Mouse (Mus musculus): ENCODE data around the gene Rfx8. TPM values are rescaled to one million over a fixed set of nuclear protein-coding genes. Genes with fewer than 3 reads are reported as not detected.

Gene Rfx8
- polyA plus RNA-seq, 1 experiment from 2014 or later: 0.12 TPM

- H3K27ac ChIP-seq: peak overlapping the region; percentile 46; the same call in 1 of the 2 replicates
- H3K27me3 ChIP-seq (replicated peaks): no peaks in the 10 kb centered on the region
- WGBS (ENCODE audit: insufficient replicate concordance): 54% methylated on average over 10 of the region's 10 CpGs
- no peaks in the 10 kb centered on the region for H3K9me3 ChIP-seq (replicated peaks)
- no peaks in the 10 kb centered on the region for H3K36me3 ChIP-seq
- no peak overlapping the region for H3K4me3 ChIP-seq
- peaks cover 42% of the 10 kb centered on the region for H3K4me1 ChIP-seq
- ATAC-seq: no peak
- no peak overlapping the region for H3K9ac ChIP-seq
- peak overlapping the region; percentile 61 for H3K4me2 ChIP-seq
Measured at GRCm38 (mm10) chr1:39733876-39734275, 13.1 kb upstream of the Rfx8 start.

DNA sequence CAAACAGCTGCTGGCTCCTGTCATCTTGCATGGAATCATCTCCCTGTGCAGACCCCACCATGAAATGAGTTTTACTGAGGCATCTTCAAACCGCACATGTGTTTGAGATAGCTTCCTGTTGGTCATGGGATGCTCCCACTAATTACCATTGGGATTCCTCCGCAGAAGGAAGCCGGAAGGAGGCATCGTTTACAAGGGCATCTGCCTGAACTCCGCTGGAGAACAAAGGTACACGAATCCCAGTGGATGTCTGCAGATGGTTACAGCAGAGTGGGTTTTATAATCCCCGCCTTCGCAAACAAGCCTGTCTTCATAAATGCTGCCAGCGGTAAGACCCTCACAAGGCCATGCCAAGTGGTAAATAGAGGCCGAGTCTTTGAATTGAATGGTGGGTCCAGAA is 11.3 kb upstream of the Rfx8 start:
- Histone ChIP-seq H3K4me2 (no peak overlapping the region), H3K27me3 (replicated peaks) (no peaks in the 10 kb centered on the region), H3K9me3 (replicated peaks) (no peaks in the 10 kb centered on the region), H3K4me1 (peaks cover 41% of the 10 kb centered on the region), H3K9ac (no peak overlapping the region), H3K36me3 (no peaks in the 10 kb centered on the region), H3K27ac (peak overlapping the region; percentile 23), H3K4me3 (no peak overlapping the region)
- WGBS (ENCODE audit: insufficient replicate concordance): 71% methylated on average over 10 of the region's 10 CpGs
- ATAC-seq: no peak

DNA sequence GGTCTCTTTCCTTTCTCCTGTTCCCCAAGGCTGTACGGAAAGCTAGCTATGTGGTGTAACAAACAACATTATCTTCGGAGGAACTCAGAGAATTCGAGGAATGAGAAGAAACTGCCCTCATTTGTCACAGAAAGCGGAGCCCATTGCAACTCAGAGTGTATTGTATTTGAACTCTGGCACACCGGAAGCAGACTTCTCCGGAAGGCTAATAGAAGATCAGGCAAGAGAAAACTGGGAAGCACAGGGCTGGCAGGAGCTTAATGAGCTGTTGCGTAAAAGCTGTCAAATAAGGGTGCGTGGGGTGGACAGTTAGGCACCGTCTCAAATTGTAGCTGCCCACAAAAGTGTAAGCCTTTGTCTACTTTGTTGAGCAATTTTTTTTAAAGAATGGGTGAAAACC is 10.7 kb upstream of the Rfx8 start:
- no peak for ATAC-seq
- Histone ChIP-seq H3K9ac (no peak overlapping the region), H3K4me3 (no peak overlapping the region), H3K36me3 (no peaks in the 10 kb centered on the region), H3K9me3 (replicated peaks) (no peaks in the 10 kb centered on the region), H3K4me1 (peaks cover 36% of the 10 kb centered on the region), H3K27ac (peak overlapping the region; percentile 23), H3K27me3 (replicated peaks) (no peaks in the 10 kb centered on the region), H3K4me2 (no peak overlapping the region)
- WGBS (ENCODE audit: insufficient replicate concordance): 34% methylated on average over 9 of the region's 9 CpGs

GRCm38 (mm10) chr1:39730868-39731267 is 10.1 kb upstream of the Rfx8 start:
- no peak overlapping the region for H3K4me2 ChIP-seq
- no peak overlapping the region for H3K4me3 ChIP-seq
- no peaks in the 10 kb centered on the region for H3K9me3 ChIP-seq (replicated peaks)
- H3K4me1 ChIP-seq: peaks cover 29% of the 10 kb centered on the region
- 0 out of 2 replicates have a peak overlapping the region, but pooled peaks have one; percentile 23 for H3K27ac ChIP-seq
- H3K9ac ChIP-seq: no peak overlapping the region
- no peaks in the 10 kb centered on the region for H3K27me3 ChIP-seq (replicated peaks)
- no peak for ATAC-seq
- 61% methylated on average over 5 of the region's 5 CpGs for WGBS (ENCODE audit: insufficient replicate concordance)
- no peaks in the 10 kb centered on the region for H3K36me3 ChIP-seq

- no peak overlapping the region for H3K4me3 ChIP-seq
- H3K9ac ChIP-seq: no peak overlapping the region
- no peaks in the 10 kb centered on the region for H3K9me3 ChIP-seq (replicated peaks)
- 64% methylated on average over 6 of the region's 6 CpGs for WGBS (ENCODE audit: insufficient replicate concordance)
- H3K4me1 ChIP-seq: peaks cover 20% of the 10 kb centered on the region
- H3K4me2 ChIP-seq: no peak overlapping the region
- H3K27me3 ChIP-seq (replicated peaks): no peaks in the 10 kb centered on the region
- no peak overlapping the region for H3K27ac ChIP-seq
- ATAC-seq: no peak
- no peaks in the 10 kb centered on the region for H3K36me3 ChIP-seq
Measured at GRCm38 (mm10) chr1:39729919-39730318, 9.1 kb upstream of the Rfx8 start.

DNA sequence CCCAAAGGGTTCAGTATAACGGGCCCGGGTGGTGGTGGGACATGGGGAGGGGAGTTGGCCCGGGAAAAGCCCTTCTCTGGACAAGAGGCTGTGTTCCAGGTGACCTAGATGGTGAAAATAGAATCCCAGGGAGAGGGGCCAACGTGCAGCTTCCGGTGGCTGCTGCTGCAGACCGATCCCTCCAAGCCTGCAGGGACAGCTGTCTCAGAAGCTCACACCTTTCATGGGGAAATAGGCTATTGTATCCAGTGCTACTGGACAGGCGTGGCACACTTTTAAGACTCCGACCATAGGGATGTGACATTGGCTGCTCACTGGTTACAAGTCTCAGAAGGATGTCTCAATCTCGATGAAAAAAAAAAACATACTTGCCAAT is 542 bp upstream of the Rfx8 start:
- Histone ChIP-seq H3K27me3 (replicated peaks) (peaks cover 20% of the 10 kb centered on the region), H3K9me3 (replicated peaks) (no peaks in the 10 kb centered on the region), H3K4me3 (peak overlapping the region; percentile 56), H3K4me1 (peaks cover 18% of the 10 kb centered on the region), H3K27ac (no peak overlapping the region), H3K36me3 (no peaks in the 10 kb centered on the region), H3K4me2 (peak overlapping the region; percentile 76), H3K9ac (no peak overlapping the region)
- peak; percentile 8; the same call in 1 of the 2 replicates for ATAC-seq
- WGBS (ENCODE audit: insufficient replicate concordance): 30% methylated on average over 9 of the region's 9 CpGs

- Histone ChIP-seq H3K36me3 (no peaks in the 10 kb centered on the region), H3K9ac (no peak overlapping the region), H3K4me3 (no peak overlapping the region), H3K27ac (no peak overlapping the region), H3K9me3 (replicated peaks) (no peaks in the 10 kb centered on the region), H3K4me1 (peaks cover 18% of the 10 kb centered on the region), H3K27me3 (replicated peaks) (peaks cover 25% of the 10 kb centered on the region), H3K4me2 (peak overlapping the region; percentile 76)
- 44% methylated on average over 2 of the region's 2 CpGs for WGBS (ENCODE audit: insufficient replicate concordance)
- no peak for ATAC-seq
Measured at GRCm38 (mm10) chr1:39720186-39720585, 611 bp downstream of the Rfx8 start.

- no peak overlapping the region for H3K9ac ChIP-seq
- H3K9me3 ChIP-seq (replicated peaks): no peaks in the 10 kb centered on the region
- 65% methylated on average over 7 of the region's 7 CpGs for WGBS (ENCODE audit: insufficient replicate concordance)
- H3K27me3 ChIP-seq (replicated peaks): peaks cover 32% of the 10 kb centered on the region
- ATAC-seq: no peak
- H3K27ac ChIP-seq: 0 out of 2 replicates have a peak overlapping the region, but pooled peaks have one; percentile 25
- no peak overlapping the region for H3K4me2 ChIP-seq
- H3K36me3 ChIP-seq: no peaks in the 10 kb centered on the region
- H3K4me1 ChIP-seq: peaks cover 21% of the 10 kb centered on the region
- H3K4me3 ChIP-seq: no peak overlapping the region
Measured at GRCm38 (mm10) chr1:39715551-39715950, 5.2 kb downstream of the Rfx8 start.

DNA sequence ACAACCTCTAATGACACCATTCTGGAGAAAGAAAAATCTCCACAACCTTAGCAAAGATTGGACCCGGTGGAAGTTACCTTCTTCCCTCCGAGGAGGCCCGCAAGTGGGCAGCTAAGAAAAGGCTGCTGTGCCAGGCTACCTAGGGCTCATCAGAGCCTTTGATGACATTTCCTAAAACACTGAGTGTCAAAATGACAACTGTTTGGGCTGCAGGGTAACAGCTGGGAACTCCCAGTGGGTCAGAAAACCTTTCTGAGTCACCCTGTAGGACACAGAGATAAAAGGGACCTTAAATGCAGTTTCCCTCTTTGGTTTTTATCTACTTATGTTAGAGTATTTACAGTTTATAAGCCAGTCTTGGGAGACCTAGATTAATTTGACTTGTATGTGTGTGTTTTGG is 6.1 kb downstream of the Rfx8 start:
- no peak overlapping the region for H3K4me2 ChIP-seq
- peaks cover 19% of the 10 kb centered on the region for H3K4me1 ChIP-seq
- H3K36me3 ChIP-seq: no peaks in the 10 kb centered on the region
- no peak overlapping the region for H3K9ac ChIP-seq
- no peak overlapping the region for H3K4me3 ChIP-seq
- H3K9me3 ChIP-seq (replicated peaks): no peaks in the 10 kb centered on the region
- 63% methylated on average over 3 of the region's 3 CpGs for WGBS (ENCODE audit: insufficient replicate concordance)
- H3K27ac ChIP-seq: no peak overlapping the region
- H3K27me3 ChIP-seq (replicated peaks): peaks cover 29% of the 10 kb centered on the region
- ATAC-seq: no peak

DNA sequence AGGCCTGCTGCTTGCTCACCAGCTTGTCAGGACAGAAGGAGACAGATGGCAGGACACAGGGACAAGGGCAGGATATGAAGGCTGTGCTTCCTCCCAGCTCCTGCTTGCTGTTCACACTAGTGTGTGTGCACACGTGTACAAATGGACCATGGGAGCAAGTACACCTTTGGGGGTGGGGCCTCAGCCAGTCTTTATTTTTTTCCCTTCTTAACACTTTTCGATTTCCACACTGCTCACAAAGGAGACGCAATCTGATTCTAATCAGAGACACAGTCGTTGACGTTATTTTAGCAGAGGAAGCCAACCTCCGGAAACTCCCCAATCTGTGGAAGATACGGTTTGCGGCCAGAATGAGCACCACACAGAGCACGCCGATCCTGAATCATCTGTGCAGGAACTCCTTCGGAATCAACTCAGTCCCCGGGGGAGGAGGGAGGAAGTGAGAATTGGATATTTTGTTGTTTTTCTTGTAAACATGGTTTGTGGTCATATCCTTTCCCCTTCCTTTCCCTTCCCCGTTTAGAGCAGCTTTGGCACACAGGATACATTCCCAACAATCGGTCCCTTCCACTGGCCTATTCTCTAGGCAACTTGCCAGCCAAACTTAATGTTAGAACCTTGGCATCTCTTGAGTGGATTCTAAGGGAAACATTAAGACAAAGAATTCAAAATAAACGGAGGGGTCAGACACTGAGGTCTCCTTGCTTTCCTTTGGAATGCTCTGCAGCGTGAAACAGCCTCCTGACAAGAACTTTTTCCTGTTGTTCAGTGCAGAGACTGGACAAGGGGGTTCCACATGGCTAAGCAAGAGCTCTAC is 6.7 kb downstream of the Rfx8 start:
- ATAC-seq: no peak
- H3K4me2 ChIP-seq: no peak overlapping the region

DNA sequence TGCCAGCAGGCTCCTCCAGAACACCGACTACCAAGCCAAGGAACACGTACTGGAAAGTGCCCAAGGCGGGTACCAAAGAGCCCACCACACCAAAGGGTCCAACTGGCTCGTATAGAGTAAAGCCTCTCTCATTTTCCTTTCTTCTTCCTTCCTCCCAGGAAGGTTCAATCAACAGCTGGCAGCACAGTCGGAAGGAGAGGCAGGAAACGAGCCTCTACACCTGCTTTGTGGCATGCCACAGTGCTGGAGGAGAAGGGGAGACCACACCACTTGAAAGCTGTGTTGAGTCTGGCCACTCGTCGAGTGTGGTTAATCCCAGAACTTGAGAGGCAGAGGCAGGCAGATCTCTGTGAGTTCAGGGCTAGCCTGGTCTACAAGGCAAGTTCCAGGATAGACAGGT is 7.5 kb downstream of the Rfx8 start:
- Histone ChIP-seq H3K4me2 (no peak overlapping the region), H3K27me3 (replicated peaks) (peaks cover 18% of the 10 kb centered on the region), H3K4me3 (no peak overlapping the region), H3K9ac (no peak overlapping the region), H3K9me3 (replicated peaks) (no peaks in the 10 kb centered on the region), H3K36me3 (no peaks in the 10 kb centered on the region), H3K27ac (peak overlapping the region; percentile 57; the same call in 1 of the 2 replicates), H3K4me1 (peaks cover 13% of the 10 kb centered on the region)
- 49% methylated on average over 8 of the region's 8 CpGs for WGBS (ENCODE audit: insufficient replicate concordance)
- no peak for ATAC-seq

More for the DNA sequence above, 6.7 kb downstream of the Rfx8 start:
- Histone ChIP-seq H3K27me3 (replicated peaks) (peaks cover 22% of the 10 kb centered on the region), H3K36me3 (no peaks in the 10 kb centered on the region), H3K9me3 (replicated peaks) (no peaks in the 10 kb centered on the region), H3K4me3 (no peak overlapping the region), H3K4me1 (peaks cover 13% of the 10 kb centered on the region), H3K27ac (peak overlapping the region; percentile 57; the same call in 1 of the 2 replicates), H3K9ac (no peak overlapping the region)
- WGBS (ENCODE audit: insufficient replicate concordance): 19% methylated on average over 16 of the region's 16 CpGs

DNA sequence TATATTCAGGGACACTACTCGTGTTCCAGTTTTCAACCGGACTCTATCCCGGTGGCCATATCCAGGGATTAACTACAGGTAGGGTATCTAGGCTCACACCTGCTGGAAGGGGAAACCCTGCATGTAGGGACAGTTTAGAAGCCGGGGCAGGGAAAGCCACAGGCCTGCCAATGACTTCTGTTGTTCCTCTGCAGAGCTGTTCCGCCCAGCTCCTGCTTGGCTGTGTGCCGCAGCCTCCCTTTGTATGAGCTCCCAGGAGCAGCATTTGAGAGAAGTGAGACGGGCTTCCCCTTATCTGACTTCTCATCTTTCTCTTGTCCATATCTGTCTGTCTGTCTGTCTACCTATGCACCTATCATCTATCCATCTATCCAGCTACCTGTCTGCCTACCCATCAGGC is 8.5 kb downstream of the Rfx8 start:
- Histone ChIP-seq H3K9me3 (replicated peaks) (no peaks in the 10 kb centered on the region), H3K4me1 (peaks cover 13% of the 10 kb centered on the region), H3K36me3 (no peaks in the 10 kb centered on the region), H3K27me3 (replicated peaks) (peaks cover 18% of the 10 kb centered on the region), H3K4me3 (no peak overlapping the region), H3K4me2 (no peak overlapping the region), H3K27ac (no peak overlapping the region), H3K9ac (no peak overlapping the region)
- no peak for ATAC-seq
- 73% methylated on average over 7 of the region's 7 CpGs for WGBS (ENCODE audit: insufficient replicate concordance)
